Mouse (Mus musculus) retina, postnatal 7 days (tissue): ENCODE measurements at regions not wholly inside any gene's neighbourhood (a gene's known extent, or its start where the extent isn't known, plus 50 kb on each side); places are given as distances from the start of the nearest gene placed in this dataset.

Experiments
- DNase-seq: peaks from one replicate; pipeline ENCODE4 v3.0.0-alpha.2; 2012; ENCODE audit warnings: low read depth, low spot score

DNA sequence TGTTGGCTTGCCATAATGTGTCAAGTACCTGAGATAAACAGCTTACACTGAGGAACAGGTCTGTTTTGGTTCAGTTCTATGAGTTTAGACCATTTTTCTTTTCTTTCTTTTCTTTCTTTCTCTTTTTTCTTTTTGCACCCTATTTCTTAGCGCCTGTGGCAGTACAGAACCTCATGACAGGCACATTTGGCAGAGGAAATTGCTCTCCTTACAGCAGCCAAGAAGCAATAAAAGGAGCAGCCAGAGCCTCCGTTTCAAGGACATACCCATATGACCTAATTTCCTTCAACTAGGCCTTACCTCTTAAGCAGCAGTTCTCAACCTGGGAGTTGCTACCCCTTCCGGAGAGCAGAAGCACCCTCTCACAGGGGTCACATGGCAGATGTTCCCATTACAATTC lies 173.9 kb upstream of the Clec14a start:
- DNase-seq = no peak

DNA sequence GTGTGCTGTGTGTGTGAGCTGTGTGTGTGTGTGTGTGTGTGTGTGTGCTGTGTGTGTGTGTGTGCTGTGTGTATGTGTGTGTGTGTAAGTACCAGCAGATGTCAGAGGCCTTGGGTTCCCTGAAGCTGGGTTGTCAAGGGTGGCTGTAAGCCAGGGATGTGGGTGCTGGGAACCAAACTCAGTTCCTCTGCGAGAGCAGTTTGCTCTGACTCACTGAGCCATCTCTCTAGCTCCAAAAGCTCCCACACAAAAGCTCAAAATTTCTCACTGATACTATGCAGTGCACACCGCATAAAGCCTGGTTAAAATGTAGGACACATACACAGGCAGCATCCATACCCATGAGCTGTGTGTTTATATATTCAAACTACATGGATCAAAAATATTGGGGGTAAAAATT lies 172.9 kb upstream of the Clec14a start:
- no peak for DNase-seq

DNA sequence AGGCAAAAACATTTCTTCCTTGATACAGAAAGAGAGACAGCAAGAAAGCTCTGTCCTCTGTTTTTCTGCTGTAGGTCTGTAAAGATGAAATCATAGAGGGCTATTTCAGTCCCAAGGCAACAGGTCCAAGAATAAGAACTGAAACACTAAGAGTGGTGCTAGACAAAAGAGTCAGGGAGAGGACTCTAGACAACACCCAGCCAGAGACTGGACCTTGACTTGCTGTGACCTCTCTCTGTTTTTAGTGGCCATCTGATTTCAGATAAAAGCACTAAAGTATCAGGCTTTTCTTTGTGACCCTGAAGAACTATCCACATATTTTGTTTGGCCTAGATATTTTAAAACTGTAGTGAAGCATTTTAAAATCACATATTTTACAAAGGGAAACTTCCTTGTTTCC lies 171.6 kb upstream of the Clec14a start:
- DNase-seq = no peak

DNA sequence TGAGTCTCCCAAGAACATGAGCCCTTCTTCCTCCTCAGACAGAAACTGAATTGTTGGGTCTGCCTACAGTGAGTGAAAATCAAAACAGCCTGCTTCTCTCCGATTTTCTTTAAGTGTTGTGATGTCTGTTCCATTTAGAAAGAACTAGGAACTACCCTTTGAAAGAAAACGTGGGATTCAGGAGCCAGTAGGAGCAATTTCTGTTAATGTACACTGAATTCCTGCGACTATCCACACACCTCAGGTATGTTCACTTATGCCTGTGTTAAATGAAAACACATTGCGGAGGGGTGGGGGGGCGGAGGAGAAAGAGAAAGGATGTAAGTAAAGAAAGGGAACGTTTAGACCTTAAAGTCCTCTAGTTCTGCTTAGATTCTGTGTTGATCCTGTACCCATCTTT lies 167.9 kb upstream of the Clec14a start:
- DNase-seq = no peak

DNA sequence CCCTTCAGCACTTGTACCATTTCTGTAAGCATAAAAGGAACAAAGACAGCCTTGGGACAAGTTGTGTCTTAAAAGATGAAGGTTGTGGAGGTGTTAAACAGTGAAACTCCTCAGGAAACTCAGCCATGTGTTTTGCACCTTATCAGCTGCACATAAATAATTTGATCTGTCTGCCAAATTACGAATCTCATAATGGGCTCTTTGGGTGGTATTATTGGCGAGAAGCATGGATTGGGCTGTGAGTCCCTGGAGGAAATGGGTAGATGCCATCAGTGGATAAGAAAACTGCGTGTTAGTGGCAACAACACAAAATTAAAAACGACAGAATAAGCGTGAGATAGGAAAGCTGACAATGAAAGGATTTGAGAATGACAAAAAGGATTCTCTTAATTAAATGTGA lies 165.4 kb upstream of the Clec14a start:
- no peak for DNase-seq

DNA sequence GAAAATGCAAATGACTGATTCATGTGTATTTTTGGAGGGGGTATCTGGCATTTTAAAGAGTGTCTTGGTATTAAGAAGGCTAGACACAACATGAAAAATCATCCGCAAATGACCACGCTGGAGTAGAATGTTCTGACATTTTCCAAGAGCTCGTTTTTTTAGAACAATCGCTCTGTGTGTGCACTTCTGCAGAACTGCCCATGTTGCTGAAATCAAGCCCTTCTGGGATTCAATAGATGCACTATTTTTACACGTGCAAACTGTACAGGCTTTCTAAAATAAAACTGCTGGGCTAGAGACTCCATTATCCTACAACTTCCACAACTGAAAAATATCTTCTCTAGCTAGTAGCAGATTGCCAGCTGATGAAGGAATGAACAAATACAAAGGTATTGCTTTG lies 160.8 kb upstream of the Clec14a start:
- no peak for DNase-seq

DNA sequence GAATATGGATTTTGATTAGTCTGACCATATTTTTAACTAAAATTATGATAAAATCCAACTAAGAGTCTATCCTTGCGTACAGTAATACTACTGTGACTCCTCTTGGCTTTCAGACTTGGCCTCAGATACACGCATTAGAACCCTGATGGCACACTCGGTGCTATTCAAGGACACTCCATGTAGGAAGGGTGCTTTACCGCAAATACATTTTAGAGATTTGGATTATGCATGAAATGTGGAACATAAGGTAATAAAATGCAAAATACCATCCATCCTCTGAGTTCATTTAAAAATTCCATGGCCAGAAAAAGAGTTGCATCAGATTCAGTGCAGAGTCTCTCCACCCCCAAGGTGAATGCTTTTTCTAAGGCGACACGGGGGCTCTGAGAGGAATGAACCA lies 157.7 kb upstream of the Clec14a start:
- no peak for DNase-seq

DNA sequence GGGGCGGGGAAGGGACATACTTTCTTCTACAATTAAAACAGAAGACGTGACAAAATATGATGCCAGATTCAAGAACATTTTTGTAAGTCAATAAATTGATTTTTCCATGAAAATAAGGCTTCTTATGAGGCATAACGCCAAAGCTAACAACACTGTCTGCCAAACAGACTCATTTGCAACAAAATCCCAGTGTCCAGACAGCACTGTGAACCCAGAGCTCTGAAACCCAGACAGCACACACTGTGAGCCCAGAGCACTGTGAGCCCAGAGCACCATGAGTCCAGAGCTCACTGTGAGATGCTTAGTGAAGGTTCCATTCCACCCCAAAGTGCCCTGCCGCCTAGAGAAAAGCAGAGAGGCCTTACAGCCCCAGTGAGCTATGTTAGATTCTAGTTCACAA lies 156.9 kb upstream of the Clec14a start:
- DNase-seq = no peak

DNA sequence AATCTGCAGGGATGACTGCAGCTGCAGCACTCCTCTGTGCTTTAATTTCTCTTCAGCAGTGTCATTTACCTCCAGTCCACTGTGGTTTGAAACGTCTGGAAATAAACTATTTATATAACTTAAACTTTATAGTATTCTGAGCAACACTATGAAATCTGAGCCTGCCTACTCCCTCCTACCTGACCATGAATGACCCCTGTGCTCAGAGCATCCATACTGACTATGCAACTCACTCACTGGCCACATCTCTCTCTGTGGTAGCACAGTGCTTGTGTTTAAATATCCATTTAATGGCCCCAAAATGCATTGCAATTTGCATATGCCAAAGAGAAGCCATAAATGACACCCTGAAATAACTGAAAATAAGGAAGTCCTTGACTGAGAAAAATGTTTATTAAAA lies 154.5 kb upstream of the Clec14a start:
- no peak for DNase-seq

DNA sequence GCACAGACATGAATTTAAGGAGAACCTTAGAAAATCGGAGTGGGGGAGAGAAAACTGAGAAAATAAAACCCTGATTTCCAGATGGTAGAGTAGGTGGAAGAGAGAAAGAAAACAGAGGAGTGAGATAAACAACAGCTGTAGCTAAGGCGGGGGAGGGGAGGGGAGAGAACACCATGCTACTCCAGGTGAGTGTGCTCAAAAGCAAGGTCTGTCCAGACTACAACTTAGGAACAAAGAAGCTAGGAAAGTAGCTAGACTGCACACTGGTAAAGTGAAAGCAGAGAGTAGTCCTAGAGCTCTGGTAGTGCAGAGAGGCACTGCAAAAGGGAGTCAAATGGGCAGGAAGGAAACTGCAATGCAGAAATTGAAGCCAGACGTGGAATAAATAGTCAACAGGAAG lies 132.8 kb upstream of the Clec14a start:
- DNase-seq = no peak

DNA sequence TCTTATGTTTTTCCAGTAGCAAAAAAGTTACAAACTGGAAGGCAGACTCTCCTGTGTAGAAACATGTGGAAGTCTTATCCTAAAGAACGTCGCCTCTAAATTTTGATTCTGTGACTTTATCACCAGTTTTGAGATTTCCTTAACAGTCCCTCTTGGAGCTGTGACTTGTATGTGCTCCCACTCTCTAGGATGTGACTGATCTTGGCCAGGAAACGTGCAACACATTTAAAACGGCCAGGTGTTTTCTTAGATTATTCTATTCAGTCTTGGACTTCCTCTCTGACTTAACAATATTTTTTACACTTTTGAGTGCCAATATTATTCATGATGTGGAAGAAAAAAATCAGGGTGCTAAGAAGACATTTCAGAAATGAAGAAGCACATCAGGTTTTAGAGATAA lies 91.2 kb upstream of the Clec14a start:
- DNase-seq = no peak

DNA sequence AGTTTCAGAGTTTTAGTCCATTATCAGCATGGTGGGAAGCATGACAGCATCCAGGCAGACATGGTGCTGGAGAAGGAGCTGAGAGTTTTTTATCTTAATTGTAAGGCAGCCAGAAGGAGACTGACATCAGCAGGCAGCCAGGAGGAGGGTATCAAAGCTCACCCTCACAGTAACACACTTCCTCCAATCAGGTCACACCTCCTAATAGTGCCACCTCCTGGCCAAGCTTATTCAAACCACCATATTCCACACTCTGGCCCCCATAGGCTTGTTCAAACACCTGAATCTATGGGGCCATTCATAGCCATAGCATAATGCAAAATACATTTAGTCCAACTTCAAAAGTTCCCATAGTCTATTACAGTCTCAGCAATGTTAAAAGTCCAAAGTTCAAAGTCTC lies 65.1 kb upstream of the Clec14a start:
- no peak for DNase-seq

DNA sequence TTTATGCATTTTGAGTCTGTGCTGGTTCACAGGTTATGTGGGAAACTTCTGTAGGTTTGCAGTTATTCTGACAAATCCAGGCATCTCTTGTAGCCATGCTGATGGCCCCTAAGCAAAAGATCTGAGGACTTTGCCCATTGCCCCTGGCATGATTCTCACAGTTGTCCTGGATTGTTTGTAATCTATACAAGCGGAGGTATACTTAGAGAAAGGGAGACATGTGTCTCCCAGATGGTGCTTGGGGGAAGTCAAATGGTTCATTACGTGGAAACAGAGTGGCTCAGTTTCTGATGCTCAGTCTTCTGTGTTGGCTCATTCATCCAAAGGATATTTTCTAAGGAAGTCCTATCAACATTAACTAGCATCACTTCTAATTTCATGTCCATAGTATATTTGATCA lies 60.8 kb upstream of the Clec14a start:
- DNase-seq = no peak

DNA sequence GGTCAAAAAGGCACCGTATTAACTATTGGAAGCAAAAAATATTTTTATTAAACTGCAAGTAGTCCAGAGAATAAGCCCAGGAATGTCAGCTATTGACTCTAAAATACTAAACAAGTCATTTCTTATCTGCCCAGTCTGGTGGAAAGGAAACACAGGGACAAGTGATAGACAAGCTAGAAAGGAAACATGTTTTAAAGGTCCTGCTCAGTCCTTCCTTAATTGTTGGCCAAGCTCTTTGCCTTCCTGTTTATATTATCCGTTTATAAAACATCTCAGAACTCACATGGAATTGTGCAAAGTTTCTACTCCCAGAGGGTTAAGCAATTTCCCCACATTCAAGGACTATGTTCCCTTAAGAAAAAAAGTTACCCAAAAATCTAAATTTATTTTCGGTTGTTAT lies 54.9 kb upstream of the Clec14a start:
- no peak for DNase-seq
